Mouse (Mus musculus): ENCODE measurements around the gene Prickle4. TPM values are rescaled to one million over a fixed set of nuclear protein-coding genes. Genes with fewer than 3 reads are reported as not detected.

The Prickle4 gene
- polyA plus RNA-seq, 1 experiment, result 2.2 TPM

- Histone ChIP-seq H3K4me1 (ENCODE audit: control insufficient read depth, insufficient read depth, low read length) (peaks cover under 1% of the 10 kb centered on the region), H3K9me3 (replicated peaks; ENCODE audit: control insufficient read depth, insufficient read depth, low read length, poor library complexity, severe bottlenecking) (no peaks in the 10 kb centered on the region), H3K36me3 (ENCODE audit: control insufficient read depth, insufficient read depth, low read length, poor library complexity, severe bottlenecking) (no peaks in the 10 kb centered on the region), H3K9ac (ENCODE audit: low read depth, poor library complexity, severe bottlenecking) (0 out of 2 replicates have a peak overlapping the region, but pooled peaks have one; percentile 17), H3K27me3 (ENCODE audit: control insufficient read depth, insufficient read depth, low read length, poor library complexity, severe bottlenecking) (no peaks in the 10 kb centered on the region), H3K27ac (ENCODE audit: insufficient read depth, low read length) (peak overlapping the region; percentile 72), H3K4me3 (ENCODE audit: low read depth, low read length) (no peak overlapping the region)
- TF ChIP-seq EP300 (IDR thresholded peaks at IDR 0.05; ENCODE audit: insufficient read depth, low read depth, low read length) (no peak), POLR2A (IDR thresholded peaks at IDR 0.05; ENCODE audit: insufficient read depth, low read length) (no peak), CTCF (IDR thresholded peaks at IDR 0.05; ENCODE audit: low read depth, low read length) (no peak)
Measured at GRCm38 (mm10) chr17:47701793-47702192, 7.3 kb upstream of the Prickle4 start.

- Histone ChIP-seq H3K9ac (ENCODE audit: low read depth, poor library complexity, severe bottlenecking) (no peak overlapping the region), H3K4me1 (ENCODE audit: control insufficient read depth, insufficient read depth, low read length) (no peaks in the 10 kb centered on the region), H3K4me3 (ENCODE audit: low read depth, low read length) (no peak overlapping the region), H3K9me3 (replicated peaks; ENCODE audit: control insufficient read depth, insufficient read depth, low read length, poor library complexity, severe bottlenecking) (no peaks in the 10 kb centered on the region), H3K27ac (ENCODE audit: insufficient read depth, low read length) (no peak overlapping the region), H3K27me3 (ENCODE audit: control insufficient read depth, insufficient read depth, low read length, poor library complexity, severe bottlenecking) (no peaks in the 10 kb centered on the region), H3K36me3 (ENCODE audit: control insufficient read depth, insufficient read depth, low read length, poor library complexity, severe bottlenecking) (no peaks in the 10 kb centered on the region)
- no peak for TF ChIP-seq POLR2A (IDR thresholded peaks at IDR 0.05; ENCODE audit: insufficient read depth, low read length)
- no peak for TF ChIP-seq CTCF (IDR thresholded peaks at IDR 0.05; ENCODE audit: low read depth, low read length)
- TF ChIP-seq EP300 (IDR thresholded peaks at IDR 0.05; ENCODE audit: insufficient read depth, low read depth, low read length), result no peak
Measured at GRCm38 (mm10) chr17:47699055-47699454, 4.5 kb upstream of the Prickle4 start.

DNA sequence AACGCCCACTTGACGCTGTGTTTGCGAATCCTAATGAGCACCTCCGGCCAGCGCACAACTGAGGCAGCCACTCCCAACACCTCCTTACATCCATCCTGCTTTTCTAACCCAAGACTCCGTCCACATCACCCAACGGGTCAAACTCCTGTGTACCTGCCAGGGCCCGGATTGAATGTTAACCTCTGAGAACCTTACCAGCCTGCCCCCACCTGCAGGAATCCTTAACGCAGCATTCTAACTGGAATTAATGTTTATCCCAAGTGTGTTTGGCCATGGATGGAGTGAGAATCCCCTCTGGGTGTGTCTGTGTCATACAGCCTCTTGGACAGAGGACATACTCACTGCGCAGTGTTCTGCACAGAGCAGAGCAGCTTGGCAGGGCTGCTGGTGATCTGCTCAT lies 3.6 kb upstream of the Prickle4 start:
- no peak overlapping the region for H3K27ac ChIP-seq (ENCODE audit: insufficient read depth, low read length)
- no peaks in the 10 kb centered on the region for H3K4me1 ChIP-seq (ENCODE audit: control insufficient read depth, insufficient read depth, low read length)
- H3K4me3 ChIP-seq (ENCODE audit: low read depth, low read length), result no peak overlapping the region
- H3K9me3 ChIP-seq (replicated peaks; ENCODE audit: control insufficient read depth, insufficient read depth, low read length, poor library complexity, severe bottlenecking), result no peaks in the 10 kb centered on the region
- H3K36me3 ChIP-seq (ENCODE audit: control insufficient read depth, insufficient read depth, low read length, poor library complexity, severe bottlenecking), result no peaks in the 10 kb centered on the region
- TF ChIP-seq EP300 (IDR thresholded peaks at IDR 0.05; ENCODE audit: insufficient read depth, low read depth, low read length) (no peak), POLR2A (IDR thresholded peaks at IDR 0.05; ENCODE audit: insufficient read depth, low read length) (no peak), CTCF (IDR thresholded peaks at IDR 0.05; ENCODE audit: low read depth, low read length) (no peak)
- H3K9ac ChIP-seq (ENCODE audit: low read depth, poor library complexity, severe bottlenecking), result no peak overlapping the region
- no peaks in the 10 kb centered on the region for H3K27me3 ChIP-seq (ENCODE audit: control insufficient read depth, insufficient read depth, low read length, poor library complexity, severe bottlenecking)

DNA sequence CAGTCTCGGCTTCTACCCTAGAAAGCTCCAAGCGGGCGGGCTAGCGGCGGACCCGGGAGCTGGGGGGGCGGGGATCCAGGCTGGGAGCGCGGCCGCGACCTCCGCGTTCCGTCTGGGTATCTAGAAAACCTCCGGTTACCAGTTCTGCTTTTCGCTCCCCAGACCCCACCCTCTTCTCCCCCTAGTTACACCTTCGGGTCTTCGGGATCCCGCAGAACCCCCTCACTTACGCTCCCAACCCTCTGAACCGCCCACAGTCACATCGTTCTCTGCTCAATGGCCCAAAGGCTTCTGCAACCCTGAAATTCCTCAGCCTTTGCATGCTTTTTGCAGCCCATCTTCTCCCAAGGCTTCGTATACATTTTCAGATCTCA lies 788 bp upstream of the Prickle4 start:
- Histone ChIP-seq H3K27ac (ENCODE audit: insufficient read depth, low read length) (no peak overlapping the region), H3K4me3 (ENCODE audit: low read depth, low read length) (peak overlapping the region; percentile 66)

DNA sequence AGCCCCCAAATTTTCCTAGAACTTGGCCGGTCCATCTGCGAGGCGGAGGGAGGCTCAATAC lies 264 bp downstream of the Prickle4 start, which contains the start of gene Gm21981:
Gm21981 (minus strand) TSS at position 14 of the 61 bp plus-strand sequence.
- no peaks in the 10 kb centered on the region for H3K27me3 ChIP-seq (ENCODE audit: control insufficient read depth, insufficient read depth, low read length, poor library complexity, severe bottlenecking)
- TF ChIP-seq CTCF (IDR thresholded peaks at IDR 0.05; ENCODE audit: low read depth, low read length) (no peak), POLR2A (IDR thresholded peaks at IDR 0.05; ENCODE audit: insufficient read depth, low read length) (no peak), EP300 (IDR thresholded peaks at IDR 0.05; ENCODE audit: insufficient read depth, low read depth, low read length) (no peak)
- H3K9me3 ChIP-seq (replicated peaks; ENCODE audit: control insufficient read depth, insufficient read depth, low read length, poor library complexity, severe bottlenecking), result no peaks in the 10 kb centered on the region
- H3K4me3 ChIP-seq (ENCODE audit: low read depth, low read length), result peak within 1 kb of the TSS; percentile 66
- no peaks in the 10 kb centered on the region for H3K36me3 ChIP-seq (ENCODE audit: control insufficient read depth, insufficient read depth, low read length, poor library complexity, severe bottlenecking)
- no peak within 1 kb of the TSS for H3K27ac ChIP-seq (ENCODE audit: insufficient read depth, low read length)
- H3K4me1 ChIP-seq (ENCODE audit: control insufficient read depth, insufficient read depth, low read length), result no peaks in the 10 kb centered on the region
- peak within 1 kb of the TSS; percentile 91 for H3K9ac ChIP-seq (ENCODE audit: low read depth, poor library complexity, severe bottlenecking)

More for the DNA sequence above, 788 bp upstream of the Prickle4 start:
- peak overlapping the region; percentile 91 for H3K9ac ChIP-seq (ENCODE audit: low read depth, poor library complexity, severe bottlenecking)
- H3K36me3 ChIP-seq (ENCODE audit: control insufficient read depth, insufficient read depth, low read length, poor library complexity, severe bottlenecking), result no peaks in the 10 kb centered on the region
- H3K4me1 ChIP-seq (ENCODE audit: control insufficient read depth, insufficient read depth, low read length), result no peaks in the 10 kb centered on the region
- H3K9me3 ChIP-seq (replicated peaks; ENCODE audit: control insufficient read depth, insufficient read depth, low read length, poor library complexity, severe bottlenecking), result no peaks in the 10 kb centered on the region
- no peaks in the 10 kb centered on the region for H3K27me3 ChIP-seq (ENCODE audit: control insufficient read depth, insufficient read depth, low read length, poor library complexity, severe bottlenecking)
- TF ChIP-seq POLR2A (IDR thresholded peaks at IDR 0.05; ENCODE audit: insufficient read depth, low read length), result no peak

DNA sequence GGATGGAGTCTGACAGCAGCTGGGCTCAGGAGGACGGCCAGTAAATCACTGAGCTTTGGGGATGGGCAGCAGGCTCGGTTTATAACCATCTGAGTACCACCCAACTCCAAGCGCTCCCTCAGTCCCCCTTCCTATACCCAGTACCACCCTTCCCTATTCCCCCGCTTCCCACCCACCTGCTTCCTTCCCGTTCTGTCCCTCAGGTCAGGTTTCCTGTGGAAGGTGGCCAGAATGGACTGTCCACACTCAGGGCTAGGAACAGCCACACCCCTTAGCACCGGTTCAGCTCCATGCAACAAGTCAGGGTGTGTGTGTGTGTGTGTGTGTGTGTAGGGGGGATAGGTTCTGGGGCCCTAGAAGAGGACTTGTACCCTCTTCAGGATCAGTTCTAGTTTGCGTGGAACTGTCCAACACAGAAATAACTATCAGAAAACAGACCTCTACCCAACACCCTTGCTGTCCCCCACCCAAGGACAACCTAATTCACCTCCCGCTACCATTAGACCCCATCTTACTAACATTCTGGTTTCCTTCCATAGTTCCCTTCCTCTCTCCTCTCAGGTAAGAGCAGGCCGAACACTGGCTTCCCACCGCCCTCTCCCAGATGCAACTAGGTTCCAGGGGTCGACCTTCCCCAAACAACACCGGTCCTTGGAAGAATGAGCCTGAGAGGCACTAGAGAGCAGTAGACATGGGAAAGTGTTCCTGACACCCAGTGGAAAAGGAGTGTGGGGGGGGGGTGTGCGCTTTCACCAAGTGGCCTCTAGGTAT lies 680 bp downstream of the Prickle4 start:
- H3K4me1 ChIP-seq (ENCODE audit: control insufficient read depth, insufficient read depth, low read length), result no peaks in the 10 kb centered on the region
- TF ChIP-seq CTCF (IDR thresholded peaks at IDR 0.05; ENCODE audit: low read depth, low read length) (no peak), EP300 (IDR thresholded peaks at IDR 0.05; ENCODE audit: insufficient read depth, low read depth, low read length) (no peak), POLR2A (IDR thresholded peaks at IDR 0.05; ENCODE audit: insufficient read depth, low read length) (no peak)
- no peaks in the 10 kb centered on the region for H3K9me3 ChIP-seq (replicated peaks; ENCODE audit: control insufficient read depth, insufficient read depth, low read length, poor library complexity, severe bottlenecking)
- H3K27ac ChIP-seq (ENCODE audit: insufficient read depth, low read length), result no peak overlapping the region
- H3K4me3 ChIP-seq (ENCODE audit: low read depth, low read length), result peak overlapping the region; percentile 61
- no peaks in the 10 kb centered on the region for H3K36me3 ChIP-seq (ENCODE audit: control insufficient read depth, insufficient read depth, low read length, poor library complexity, severe bottlenecking)
- peak overlapping the region; percentile 91; the same call in 1 of the 2 replicates for H3K9ac ChIP-seq (ENCODE audit: low read depth, poor library complexity, severe bottlenecking)
- no peaks in the 10 kb centered on the region for H3K27me3 ChIP-seq (ENCODE audit: control insufficient read depth, insufficient read depth, low read length, poor library complexity, severe bottlenecking)

Measured in ES-Bruce4 (cell line).